Mouse (Mus musculus) macrophage (primary cell): ENCODE measurements around the gene Plvap. TPM values are rescaled to one million over a fixed set of nuclear protein-coding genes. Genes with fewer than 3 reads are reported as not detected.
A peak's percentile ranks its signal among the peaks of the same experiment; 100 is the strongest.

ENCODE experiments used
- H3K27ac ChIP-seq: fragments of 350-480 bp; formaldehyde crosslinking; 2 replicates; pipeline ENCODE4 v1.9.0; 2021
- H3K36me3 ChIP-seq: fragments of 350-480 bp; formaldehyde crosslinking; 2 replicates; pipeline ENCODE4 v1.9.0; 2021; ENCODE audit errors: inconsistent target
- H3K4me3 ChIP-seq: fragments of 350-480 bp; formaldehyde crosslinking; 2 replicates; pipeline ENCODE4 v1.9.0; 2021; ENCODE audit errors: inconsistent target
- H3K79me2 ChIP-seq: fragments of 350-480 bp; formaldehyde crosslinking; 2 replicates; pipeline ENCODE4 v1.9.0; 2021; ENCODE audit errors: inconsistent target
- WGBS: methylation state at CpG from one replicate; pipeline ENCODE4 v1.1.7; 2026; ENCODE audit warnings: inconsistent platforms; ENCODE audit not compliant: missing documents; 5-methylcytosine and 5-hydroxymethylcytosine counted together
- polyA plus RNA-seq: library from polyadenylated mRNA; stranded (reverse); fragments of 250-400 nt; gene quantifications from 3 replicates; pipeline ENCODE4 v1.2.4, GENCODE M21; 2018; ENCODE audit warnings: inconsistent platforms
- total RNA-seq, 78 experiments: library from RNA; depleted of rRNA; stranded (reverse); fragments of 250-400 nt; gene quantifications; 1 replicate in 9 of 78; 2 replicates in 24 of 78; 3 replicates in 43 of 78; 4 replicates in 2 of 78; pipeline ENCODE4 v1.2.4; 2018; ENCODE audit warnings: inconsistent platforms in 56 of 78

The Plvap gene
- not detected for total RNA-seq (2018; cell fraction: chromatin; rRNA removed)
- total RNA-seq (2018; cell fraction: cytosol; rRNA removed), result under 1 TPM in 13 of 26 experiments, not detected in 13; 0.03 to 0.30 (median 0.09) TPM
- not detected for total RNA-seq (2018; cell fraction: nucleus; rRNA removed)
- polyA plus RNA-seq, result 0.28 to 0.96 TPM in 2 of 3 replicates, not detected in the other

DNA sequence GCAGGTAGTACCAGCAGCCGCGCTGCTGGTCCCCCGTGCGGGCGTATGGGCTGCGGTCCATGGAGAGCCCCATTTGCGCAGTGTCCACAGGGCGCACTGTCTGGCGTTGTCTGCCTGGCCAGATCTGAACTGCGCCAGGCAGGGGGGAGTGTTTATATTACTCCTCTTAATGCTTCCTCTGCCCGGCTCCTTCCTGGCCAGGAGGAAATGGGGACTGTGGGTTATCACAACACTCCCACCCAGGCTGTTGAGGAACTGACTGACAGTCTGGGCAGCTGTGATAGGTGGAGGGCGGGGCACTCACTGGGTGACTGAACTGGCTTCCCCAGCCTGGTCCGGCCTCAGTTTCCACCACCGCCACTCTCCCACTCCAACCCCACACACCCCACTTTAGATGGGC, at the start of gene Plvap:
TSS of gene Plvap (minus strand) at position 109 of the 400 bp plus-strand sequence.
- no peaks in the 10 kb centered on the region for H3K36me3 ChIP-seq
- WGBS, result 4% methylated on average over 14 of the region's 14 CpGs
- no peak within 1 kb of the TSS for H3K4me3 ChIP-seq

DNA sequence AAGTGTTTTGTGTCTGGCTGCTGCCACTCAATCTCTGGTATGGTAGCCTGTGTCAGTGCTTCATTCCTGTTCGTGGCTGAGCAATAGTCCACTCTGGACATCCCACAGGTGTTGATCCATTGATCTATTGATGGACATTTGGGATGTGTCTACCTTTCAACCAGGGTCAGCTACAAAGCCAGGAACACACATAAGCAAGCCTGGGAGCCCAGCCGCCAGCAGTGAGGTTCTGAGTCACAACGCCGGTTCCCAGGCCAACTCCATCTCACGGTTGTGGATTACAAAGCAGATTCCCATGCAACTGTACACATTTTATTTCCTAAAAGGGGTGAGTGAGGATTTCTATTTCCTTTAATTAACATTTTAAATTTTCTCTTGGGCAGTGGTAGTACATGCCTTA, 49.2 kb upstream of the Plvap start:
- no peak overlapping the region for H3K4me3 ChIP-seq
- H3K79me2 ChIP-seq, result no peaks in the 10 kb centered on the region
- no peaks in the 10 kb centered on the region for H3K36me3 ChIP-seq
- 98% methylated on average over 5 of the region's 5 CpGs for WGBS
- H3K27ac ChIP-seq, result no peak overlapping the region

More for the DNA sequence above, at the start of gene Plvap:
- Histone ChIP-seq H3K79me2 (no peaks in the 10 kb centered on the region), H3K27ac (no peak within 1 kb of the TSS)

DNA sequence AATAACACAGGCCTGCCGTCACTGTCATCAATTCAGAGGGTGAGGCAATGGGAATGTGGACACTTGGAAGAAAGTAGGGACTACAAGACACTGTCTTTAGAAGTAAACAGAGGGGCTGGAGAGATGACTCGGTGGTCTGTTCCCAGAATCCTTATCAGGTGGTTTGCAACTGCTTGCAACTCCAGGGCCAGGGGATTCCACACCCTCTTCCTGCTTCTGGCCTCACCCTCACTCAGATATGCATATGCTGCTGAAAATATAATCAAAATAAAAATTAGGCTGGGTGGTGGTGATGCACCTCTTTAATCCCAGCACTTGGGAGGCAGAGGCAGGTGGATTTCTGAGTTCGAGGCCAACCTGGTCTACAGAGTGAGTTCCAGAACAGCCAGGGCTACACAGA, 48.5 kb upstream of the Plvap start:
- Histone ChIP-seq H3K36me3 (no peaks in the 10 kb centered on the region), H3K4me3 (no peak overlapping the region), H3K27ac (no peak overlapping the region), H3K79me2 (no peaks in the 10 kb centered on the region)
- WGBS, result 87% methylated on average over 3 of the region's 3 CpGs

DNA sequence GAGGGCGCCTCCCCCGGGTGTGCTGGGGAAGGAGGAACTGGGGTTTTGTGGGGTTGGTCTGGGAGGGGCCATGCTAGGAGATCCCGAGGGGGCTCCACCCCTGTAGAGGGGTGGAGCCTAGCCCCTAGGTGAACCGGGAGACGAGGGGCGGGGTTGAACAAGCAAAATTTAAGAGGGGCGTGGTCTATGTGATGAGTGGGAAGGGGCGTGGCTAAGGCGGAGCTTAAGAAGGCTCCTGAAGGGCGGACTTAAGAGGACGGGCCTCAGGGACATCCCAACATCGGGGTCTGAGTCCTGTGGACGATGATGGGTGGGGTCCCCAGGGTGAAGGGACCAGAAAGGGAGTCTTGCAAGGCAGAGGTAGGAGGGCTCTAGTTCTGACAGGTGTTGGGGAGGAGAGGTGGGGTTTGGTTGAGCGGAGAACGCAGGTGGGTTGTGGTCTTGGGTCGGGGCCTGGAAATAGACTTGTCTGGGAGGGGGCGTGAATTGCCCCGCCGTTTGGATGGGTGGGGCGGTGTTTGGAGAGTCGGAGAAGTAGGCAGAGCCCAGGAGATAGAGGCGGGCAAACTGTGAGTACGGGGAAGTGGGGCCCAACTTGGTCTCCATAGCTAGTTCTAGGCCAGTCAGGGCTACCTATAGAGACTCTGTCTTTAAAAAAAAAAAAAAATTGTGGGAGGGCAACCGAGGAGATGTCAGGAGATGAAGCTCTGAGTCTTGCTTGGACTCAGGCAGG, 47.6 kb upstream of the Plvap start:
- H3K79me2 ChIP-seq, result no peaks in the 10 kb centered on the region
- H3K4me3 ChIP-seq, result peak overlapping the region; percentile 35
- no peak overlapping the region for H3K27ac ChIP-seq
- WGBS, result 11% methylated on average over 22 of the region's 24 CpGs
- H3K36me3 ChIP-seq, result no peaks in the 10 kb centered on the region

DNA sequence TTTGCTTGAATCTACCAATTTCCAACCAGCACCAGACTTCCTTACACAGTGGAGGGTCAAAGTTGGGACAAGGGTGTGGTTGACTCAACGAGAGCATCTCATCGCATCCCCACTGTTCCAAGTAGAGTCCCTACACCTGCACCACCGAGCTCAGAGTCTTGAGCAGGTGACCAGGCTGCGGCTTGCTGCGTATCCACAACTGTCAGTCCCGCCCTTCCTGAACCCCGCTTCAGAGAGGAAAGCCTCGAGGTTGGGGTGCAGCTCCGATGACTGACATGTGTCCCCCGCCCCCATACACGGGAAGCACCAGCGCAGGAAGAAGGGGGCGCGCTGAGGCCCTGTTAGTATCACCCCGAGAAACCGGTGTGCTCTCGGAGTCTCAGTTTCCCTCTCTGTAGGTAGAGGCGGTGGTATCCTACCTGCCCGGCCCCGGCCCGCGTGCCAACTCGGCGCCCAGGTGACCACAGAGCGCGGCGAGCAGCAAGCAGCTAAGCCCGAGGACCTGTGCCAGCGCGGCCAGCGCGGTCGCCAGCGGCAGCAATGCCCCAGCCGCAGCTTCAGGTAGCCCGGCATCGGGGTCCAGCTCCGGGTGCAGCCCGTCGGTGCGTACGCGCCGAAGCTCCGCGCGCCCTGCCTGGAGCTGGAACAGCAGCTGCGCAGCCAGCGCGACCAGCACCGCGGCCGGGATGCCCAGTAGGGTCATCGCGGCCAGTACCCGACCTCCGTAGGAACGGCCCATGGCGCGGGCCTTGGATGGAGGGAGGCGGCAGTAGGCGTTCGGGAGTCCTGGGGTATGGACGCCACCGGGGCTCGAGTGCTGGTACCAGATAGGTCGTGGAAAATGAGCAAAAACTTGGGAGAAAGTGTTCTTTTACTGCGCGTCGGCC, 46.8 kb upstream of the Plvap start, which contains the start of gene Tmem221:
TSS of gene Tmem221 (minus strand) at position 801 of the 887 bp plus-strand sequence.
- H3K27ac ChIP-seq, result no peak within 1 kb of the TSS
- WGBS, result 10% methylated on average over 70 of the region's 70 CpGs

DNA sequence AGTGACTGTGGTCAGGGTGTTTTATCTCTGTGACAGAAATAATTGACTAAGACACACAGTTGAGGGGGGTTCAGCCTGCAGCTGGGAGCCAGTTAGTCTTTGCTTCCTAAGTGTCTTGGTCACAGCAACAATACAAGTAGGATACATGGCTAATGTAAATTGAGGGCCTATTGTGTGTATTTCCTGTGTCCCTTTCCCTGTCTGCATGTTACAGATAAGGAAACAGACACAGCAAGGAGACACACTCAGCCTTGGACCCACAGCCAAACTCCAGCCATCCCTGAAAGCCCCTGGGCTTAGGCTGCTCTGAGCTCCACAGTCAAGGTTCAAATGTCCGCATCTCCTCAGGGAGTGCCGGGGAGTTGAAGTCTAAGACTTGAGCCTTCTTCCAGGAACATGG, 43.1 kb upstream of the Plvap start:
- H3K79me2 ChIP-seq, result no peaks in the 10 kb centered on the region
- no peak overlapping the region for H3K4me3 ChIP-seq
- WGBS, result 90% methylated on average over 2 of the region's 2 CpGs
- H3K27ac ChIP-seq, result no peak overlapping the region
- no peaks in the 10 kb centered on the region for H3K36me3 ChIP-seq

More for the DNA sequence above, 46.8 kb upstream of the Plvap start, which contains the start of gene Tmem221:
- Histone ChIP-seq H3K4me3 (peak within 1 kb of the TSS; percentile 35), H3K79me2 (no peaks in the 10 kb centered on the region), H3K36me3 (no peaks in the 10 kb centered on the region)

DNA sequence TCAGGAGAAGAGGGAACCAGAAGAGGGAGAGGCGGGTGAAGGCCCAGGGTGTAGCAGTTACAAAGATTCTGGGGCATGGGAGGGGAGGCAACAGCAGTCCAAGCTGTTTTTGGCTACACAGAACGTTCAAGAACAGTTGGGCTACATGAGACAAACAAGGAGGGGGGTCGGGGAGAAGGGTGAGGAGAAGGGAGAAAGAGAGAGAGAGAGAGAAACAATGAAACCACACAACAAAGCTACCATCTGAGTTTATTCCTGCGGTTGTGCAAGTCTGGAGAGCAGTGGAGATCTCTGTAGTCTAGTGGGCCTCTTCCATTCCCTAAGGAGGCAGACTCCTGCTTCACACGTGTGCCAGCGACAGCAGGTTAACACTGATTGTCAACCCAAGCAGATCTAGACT, 42.4 kb upstream of the Plvap start:
- H3K4me3 ChIP-seq, result no peak overlapping the region
- no peaks in the 10 kb centered on the region for H3K79me2 ChIP-seq
- WGBS, result 74% methylated on average over 6 of the region's 6 CpGs
- H3K36me3 ChIP-seq, result no peaks in the 10 kb centered on the region
- H3K27ac ChIP-seq, result no peak overlapping the region

DNA sequence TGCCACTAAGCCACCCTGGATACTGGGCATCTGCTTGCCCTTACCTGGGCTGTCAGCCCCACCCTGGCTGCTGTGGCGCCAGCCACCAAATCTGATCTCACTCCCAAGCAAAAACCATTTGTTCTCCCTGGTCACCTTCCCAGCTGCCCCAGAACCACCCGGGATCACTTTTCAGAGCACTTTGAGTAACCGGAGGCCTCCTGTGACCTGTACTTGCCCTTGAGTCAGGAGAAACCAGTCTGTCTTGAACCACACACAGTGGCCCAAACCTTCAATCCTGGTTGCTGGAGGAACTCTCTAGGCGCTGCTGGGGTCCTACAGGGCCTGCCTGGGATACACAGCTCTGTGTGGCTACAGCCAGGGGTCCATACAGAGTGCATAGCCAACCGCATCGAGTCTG, 41.2 kb upstream of the Plvap start:
- WGBS, result 85% methylated on average over 6 of the region's 6 CpGs
- no peak overlapping the region for H3K4me3 ChIP-seq
- H3K79me2 ChIP-seq, result no peaks in the 10 kb centered on the region
- no peak overlapping the region for H3K27ac ChIP-seq
- H3K36me3 ChIP-seq, result peaks cover 4% of the 10 kb centered on the region; the same call in 1 of the 2 replicates

DNA sequence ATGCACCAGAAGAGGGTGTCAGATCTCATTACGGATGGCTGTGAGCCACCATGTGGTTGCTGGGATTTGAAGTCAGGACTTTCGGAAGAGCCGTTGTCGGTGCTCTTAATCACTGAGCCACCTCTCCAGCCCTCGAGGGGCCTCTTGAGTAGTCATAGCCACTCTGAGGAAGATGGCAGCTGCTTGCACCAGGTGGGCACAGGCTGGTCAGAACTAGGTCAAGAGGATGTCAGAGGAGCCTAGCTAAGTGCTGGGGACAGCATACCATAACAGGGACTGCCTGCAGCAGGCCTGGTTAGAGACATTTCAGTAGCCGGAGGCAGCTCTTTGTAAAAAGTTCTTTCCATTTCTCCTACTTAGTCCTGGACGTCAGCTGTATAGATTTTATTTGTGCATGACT, 39.2 kb upstream of the Plvap start:
- WGBS, result 86% methylated on average over 7 of the region's 7 CpGs

DNA sequence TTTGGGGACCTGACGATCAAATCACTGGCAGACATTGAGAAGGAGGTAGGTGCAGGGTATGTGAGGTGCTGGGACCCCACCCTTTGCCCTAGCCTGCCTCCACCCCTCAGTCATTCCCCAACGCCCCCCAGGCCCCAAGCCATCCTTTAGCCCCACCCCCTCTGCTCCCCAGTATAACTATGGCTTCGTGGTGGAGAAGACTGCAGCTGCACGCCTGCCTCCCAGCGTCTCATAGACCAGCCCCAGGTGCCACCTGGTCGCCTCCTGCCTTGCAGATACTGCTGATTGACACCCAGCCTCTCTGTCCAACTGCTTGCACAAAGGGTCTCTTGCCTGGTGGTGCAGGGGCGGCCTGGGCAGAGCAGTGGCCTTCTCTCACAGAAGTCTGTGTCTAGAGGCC, 36.0 kb upstream of the Plvap start:
- Histone ChIP-seq H3K36me3 (peaks cover 30% of the 10 kb centered on the region; the same call in 1 of the 2 replicates), H3K79me2 (peaks cover 27% of the 10 kb centered on the region), H3K27ac (no peak overlapping the region), H3K4me3 (no peak overlapping the region)
- WGBS, result 88% methylated on average over 7 of the region's 7 CpGs

More for the DNA sequence above, 39.2 kb upstream of the Plvap start:
- Histone ChIP-seq H3K4me3 (no peak overlapping the region), H3K27ac (no peak overlapping the region), H3K79me2 (no peaks in the 10 kb centered on the region; the same call in 1 of the 2 replicates), H3K36me3 (peaks cover 22% of the 10 kb centered on the region; the same call in 1 of the 2 replicates)

DNA sequence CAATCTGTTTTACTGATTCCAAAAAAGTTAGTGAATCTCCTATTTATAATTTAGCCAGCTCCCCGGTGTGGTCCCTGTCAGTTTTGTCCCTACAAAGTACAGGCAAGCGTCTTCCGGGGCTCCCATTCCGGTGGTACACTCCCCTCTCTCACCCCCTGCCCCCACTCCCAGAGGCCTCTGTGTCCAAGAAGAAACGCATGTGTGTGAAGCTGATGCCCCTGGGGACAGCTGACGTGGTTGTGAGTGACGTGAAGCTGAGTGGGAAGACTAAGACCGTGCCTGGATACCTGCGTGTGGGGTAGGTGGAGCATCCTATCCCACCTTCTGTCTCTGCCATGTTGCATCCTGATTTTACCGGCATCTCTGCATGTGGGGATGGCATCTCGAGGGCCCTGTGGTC, 33.5 kb upstream of the Plvap start:
- peaks cover 30% of the 10 kb centered on the region; the same call in 1 of the 2 replicates for H3K36me3 ChIP-seq
- H3K79me2 ChIP-seq, result peaks cover 27% of the 10 kb centered on the region
- 93% methylated on average over 11 of the region's 11 CpGs for WGBS
- no peak overlapping the region for H3K27ac ChIP-seq
- H3K4me3 ChIP-seq, result no peak overlapping the region

DNA sequence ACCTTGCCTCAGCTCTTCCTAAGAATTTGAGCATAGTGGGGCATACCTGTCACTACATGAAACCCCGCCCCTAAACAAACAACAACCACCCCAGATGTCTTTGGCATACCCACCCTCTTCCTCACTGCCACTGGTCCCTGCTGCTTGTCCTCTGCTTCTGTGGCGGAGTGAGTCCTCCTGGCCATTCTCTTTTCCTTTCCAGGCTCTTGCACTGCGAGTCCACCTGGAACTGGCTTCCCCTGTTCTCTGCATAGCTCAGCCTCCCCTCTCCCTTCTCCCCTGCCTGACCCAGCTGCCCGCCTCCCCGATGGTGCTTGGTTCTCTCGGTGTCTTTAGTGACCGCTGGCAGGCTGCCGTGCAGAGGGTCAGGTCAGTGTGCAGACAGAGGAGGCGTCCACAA, 32.2 kb upstream of the Plvap start:
- Histone ChIP-seq H3K27ac (no peak overlapping the region), H3K36me3 (peaks cover 30% of the 10 kb centered on the region; the same call in 1 of the 2 replicates), H3K4me3 (peak overlapping the region; percentile 78), H3K79me2 (peaks cover 36% of the 10 kb centered on the region)
- 84% methylated on average over 8 of the region's 9 CpGs for WGBS

DNA sequence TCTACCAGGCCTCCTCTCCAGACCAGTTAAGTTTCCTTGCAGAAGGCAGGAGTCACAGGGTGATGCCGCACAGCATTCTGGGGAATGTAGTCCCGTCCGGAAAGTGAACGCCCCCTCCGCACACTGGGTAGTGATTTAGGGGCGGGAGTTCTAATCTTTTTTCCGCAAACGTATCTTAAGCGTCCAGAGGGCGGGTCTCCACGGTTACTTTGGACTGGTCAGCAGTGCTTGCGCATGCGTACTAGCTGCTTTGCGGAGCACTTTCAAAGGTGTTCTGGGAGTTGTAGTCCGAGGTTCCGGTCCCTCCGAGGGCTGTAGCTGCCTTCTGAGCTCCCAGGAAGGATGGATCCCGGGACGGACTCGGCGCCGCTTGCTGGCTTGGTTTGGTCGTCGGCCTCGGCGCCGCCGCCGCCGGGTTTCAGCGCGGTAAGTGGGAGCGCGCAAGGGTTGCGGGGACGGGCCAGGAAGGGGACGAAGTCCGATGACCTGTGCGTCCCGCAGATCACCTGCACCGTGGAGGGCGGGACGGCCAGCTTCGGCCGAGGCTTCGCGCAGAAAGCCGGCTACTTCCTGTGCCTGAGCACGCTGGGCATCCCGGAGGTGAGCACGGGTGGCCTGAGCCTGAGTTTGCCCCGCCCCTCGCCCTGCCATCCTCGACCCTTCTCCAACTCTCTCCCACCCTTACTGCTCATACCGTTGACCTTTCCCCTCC, 31.2 kb upstream of the Plvap start, which contains the start of gene Mvb12a:
TSS of gene Mvb12a (plus strand) at position 291 of the 712 bp plus-strand sequence.
- H3K27ac ChIP-seq, result peak within 1 kb of the TSS; percentile 65
- 1% methylated on average over 51 of the region's 55 CpGs for WGBS
- peaks cover 45% of the 10 kb centered on the region for H3K79me2 ChIP-seq
- H3K4me3 ChIP-seq, result peak within 1 kb of the TSS; percentile 78
- peaks cover 26% of the 10 kb centered on the region; the same call in 1 of the 2 replicates for H3K36me3 ChIP-seq
